Mouse (Mus musculus) forebrain, embryonic 11.5 days (tissue): ENCODE measurements around the gene Hdac9. TPM values are rescaled to one million over a fixed set of nuclear protein-coding genes. Genes with fewer than 3 reads are reported as not detected.

Source experiments
- ATAC-seq: fragments of 200-750 bp; cut with Nextera tagmentation; replicated peaks from 2 replicates; pipeline ENCODE4 v1.8.0; 2017; ENCODE audit warnings: moderate TSS enrichment; ENCODE audit not compliant: low FRiP score
- DNase-seq: peaks from one replicate; pipeline ENCODE4 v3.0.0-alpha.2; 2017; ENCODE audit warnings: low spot score
- H3K27ac ChIP-seq: fragments of 300-500 bp; sonication (generic); 2 replicates; pipeline ENCODE4 v1.5.1; 2014; ENCODE audit warnings: low read depth, low read length
- H3K27me3 ChIP-seq: fragments of 300-500 bp; sonication (generic); 2 replicates; pipeline ENCODE4 v1.6.1; 2014; ENCODE audit warnings: mild to moderate bottlenecking, low read length, mixed read lengths; ENCODE audit not compliant: control insufficient read depth, insufficient read depth
- H3K36me3 ChIP-seq: fragments of 300-500 bp; sonication (generic); 2 replicates; pipeline ENCODE4 v1.6.1; 2014; ENCODE audit warnings: mild to moderate bottlenecking, low read length, moderate library complexity, mixed read lengths; ENCODE audit not compliant: control insufficient read depth, insufficient read depth
- H3K4me1 ChIP-seq: fragments of 300-500 bp; sonication (generic); replicated peaks from 2 replicates; pipeline ENCODE4 v1.6.1; 2014; ENCODE audit warnings: low read length, mixed read lengths; ENCODE audit not compliant: control insufficient read depth, insufficient read depth
- H3K4me2 ChIP-seq: fragments of 300-500 bp; sonication (generic); 2 replicates; pipeline ENCODE4 v1.6.1; 2014; ENCODE audit warnings: low read depth, mild to moderate bottlenecking, low read length, moderate library complexity, mixed read lengths; ENCODE audit not compliant: severe bottlenecking
- H3K4me3 ChIP-seq: fragments of 300-500 bp; sonication (generic); 2 replicates; pipeline ENCODE4 v1.5.1; 2014; ENCODE audit warnings: low read depth, low read length
- H3K9ac ChIP-seq: fragments of 300-500 bp; sonication (generic); 2 replicates; pipeline ENCODE4 v1.6.1; 2014; ENCODE audit warnings: low read length
- H3K9me3 ChIP-seq: fragments of 300-500 bp; sonication (generic); 2 replicates; pipeline ENCODE4 v1.6.1; 2016; ENCODE audit warnings: low read length, mixed read lengths; ENCODE audit not compliant: control insufficient read depth
- WGBS: fragments of 180-500 bp; shearing (Covaris S2); extraction: QIAGEN DNeasy Blood & Tissue Kit; methylation state at CpG from one replicate; pipeline ENCODE4 v1.1.7; 2014; 5-methylcytosine and 5-hydroxymethylcytosine counted together
- polyA plus RNA-seq: library from polyadenylated mRNA; unstranded; fragments of >200 nt; fragmentation: Nextera tagmentation; extraction: Ambion mirVana; gene quantifications from 2 replicates; pipeline ENCODE4 v1.2.1, GENCODE M21; 2014

The Hdac9 gene
- polyA plus RNA-seq, 1 experiment from 2014 or later = 9.6 TPM

DNA sequence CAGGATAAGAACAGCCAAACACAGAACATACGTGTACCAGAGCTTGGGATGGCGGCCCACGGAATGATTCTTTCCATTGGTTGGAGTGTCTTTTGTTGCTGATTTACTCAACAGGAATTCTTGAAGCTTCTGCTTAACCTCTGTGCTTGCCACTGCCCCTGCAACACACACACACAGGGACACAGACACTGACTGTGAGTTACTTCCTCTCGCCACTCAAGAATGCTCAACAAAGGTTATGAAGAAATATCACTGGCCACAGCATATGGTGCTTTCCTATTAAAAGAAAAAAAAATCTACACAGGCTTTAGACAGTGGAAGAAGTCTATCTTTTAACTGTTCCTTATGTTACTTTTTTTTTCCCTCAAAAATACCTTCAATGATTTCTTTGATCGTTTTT is 485.1 kb downstream of the Hdac9 start:
- H3K9me3 ChIP-seq = no peaks in the 10 kb centered on the region
- H3K4me2 ChIP-seq = no peak overlapping the region
- ATAC-seq (no peak), DNase-seq (no peak)
- H3K27me3 ChIP-seq = no peaks in the 10 kb centered on the region
- WGBS = 83% methylated on average over 5 of the region's 5 CpGs
- no peaks in the 10 kb centered on the region for H3K4me1 ChIP-seq
- H3K27ac ChIP-seq = no peak overlapping the region
- no peak overlapping the region for H3K9ac ChIP-seq
- H3K4me3 ChIP-seq = no peak overlapping the region
- no peaks in the 10 kb centered on the region for H3K36me3 ChIP-seq

DNA sequence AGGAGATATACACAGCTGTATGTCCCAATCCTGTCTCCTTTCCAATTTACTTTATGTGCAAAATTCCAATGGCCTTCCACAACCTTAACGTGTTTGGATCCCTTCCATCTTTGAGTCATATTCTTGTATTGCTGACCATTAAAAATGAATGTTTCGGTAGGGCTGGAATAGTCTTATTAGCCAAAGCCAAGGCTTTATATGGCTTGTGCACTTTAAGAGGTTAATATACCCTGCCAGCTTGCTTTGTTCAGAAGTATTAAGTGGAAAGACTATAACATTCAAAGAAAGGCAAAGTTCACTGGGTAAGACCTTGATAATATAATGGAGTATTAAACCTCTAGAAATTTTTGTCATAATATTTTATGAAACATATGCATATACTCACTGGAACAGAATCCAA is 491.4 kb downstream of the Hdac9 start:
- no peaks in the 10 kb centered on the region for H3K4me1 ChIP-seq
- no peaks in the 10 kb centered on the region for H3K9me3 ChIP-seq
- H3K27ac ChIP-seq = no peak overlapping the region
- H3K36me3 ChIP-seq = no peaks in the 10 kb centered on the region
- no peak for ATAC-seq
- no peak overlapping the region for H3K9ac ChIP-seq
- H3K4me2 ChIP-seq = no peak overlapping the region
- 83% methylated on average over 2 of the region's 2 CpGs for WGBS
- H3K4me3 ChIP-seq = no peak overlapping the region
- DNase-seq = no peak
- H3K27me3 ChIP-seq = no peaks in the 10 kb centered on the region

DNA sequence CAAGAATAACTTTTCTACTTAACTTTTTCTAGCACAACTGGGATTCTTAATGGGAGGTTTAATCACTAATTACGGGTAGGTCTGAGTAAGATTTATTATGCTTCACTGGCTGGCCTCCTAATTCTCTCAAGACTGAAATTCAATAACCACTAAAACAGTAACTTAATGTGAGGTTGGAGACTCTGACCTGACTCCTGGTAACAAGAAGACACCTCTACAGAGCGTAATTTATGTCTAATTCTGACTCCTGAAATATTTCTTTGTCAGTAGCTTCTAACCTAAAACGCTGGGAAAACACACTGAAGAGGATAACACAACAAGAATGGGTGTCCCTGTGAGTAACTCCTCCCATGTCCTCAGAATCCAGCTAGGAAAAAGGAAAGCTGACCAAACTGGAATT is 508.8 kb downstream of the Hdac9 start:
- no peaks in the 10 kb centered on the region for H3K9me3 ChIP-seq
- no peak overlapping the region for H3K4me2 ChIP-seq
- no peak overlapping the region for H3K4me3 ChIP-seq
- no peaks in the 10 kb centered on the region for H3K4me1 ChIP-seq
- H3K9ac ChIP-seq = no peak overlapping the region
- no peak overlapping the region for H3K27ac ChIP-seq
- no peaks in the 10 kb centered on the region for H3K27me3 ChIP-seq
- 52% methylated on average over 3 of the region's 3 CpGs for WGBS
- DNase-seq (no peak), ATAC-seq (no peak)
- H3K36me3 ChIP-seq = no peaks in the 10 kb centered on the region

DNA sequence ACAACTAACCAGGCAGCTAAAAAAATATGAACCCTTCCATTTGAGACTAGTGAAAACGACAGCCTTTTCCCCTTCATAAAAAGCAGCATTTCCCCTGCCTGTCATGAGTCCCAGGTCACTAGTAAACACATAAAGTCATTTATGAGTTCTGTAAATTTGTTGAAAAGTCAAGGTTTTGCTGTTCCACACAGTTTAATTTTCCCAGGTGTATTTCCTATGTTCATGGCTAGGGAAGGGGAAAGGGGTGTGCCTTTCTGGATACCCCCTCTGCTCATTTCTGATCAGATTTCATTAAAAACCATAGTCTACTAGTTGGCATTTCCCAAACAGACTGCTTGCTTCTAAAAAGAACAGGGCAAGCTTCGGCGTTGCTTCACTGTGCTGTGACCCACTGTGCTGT is 509.8 kb downstream of the Hdac9 start:
- no peak overlapping the region for H3K27ac ChIP-seq
- H3K9me3 ChIP-seq = no peaks in the 10 kb centered on the region
- H3K36me3 ChIP-seq = no peaks in the 10 kb centered on the region
- H3K27me3 ChIP-seq = no peaks in the 10 kb centered on the region
- no peaks in the 10 kb centered on the region for H3K4me1 ChIP-seq
- WGBS = 87% methylated on average over 3 of the region's 3 CpGs
- no peak overlapping the region for H3K9ac ChIP-seq
- H3K4me2 ChIP-seq = no peak overlapping the region
- no peak overlapping the region for H3K4me3 ChIP-seq
- ATAC-seq (no peak), DNase-seq (no peak)

DNA sequence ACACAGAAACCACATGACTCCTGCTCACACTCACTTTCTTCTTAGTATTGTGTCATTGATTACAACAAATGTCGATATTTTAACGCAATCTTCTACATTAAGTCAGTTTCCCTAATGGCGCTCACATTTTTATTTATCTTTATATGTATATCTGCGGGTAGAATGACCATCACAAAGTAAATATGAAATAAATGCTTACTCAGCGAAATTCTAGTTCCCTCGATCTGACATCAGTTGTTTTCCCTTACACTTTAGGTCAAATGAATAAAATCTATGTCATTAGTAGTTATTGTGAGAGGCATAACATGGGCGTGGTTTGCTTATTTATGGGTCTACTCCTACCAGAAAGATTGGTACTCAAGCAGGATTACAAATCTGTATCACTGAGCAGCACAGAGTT is 514.8 kb downstream of the Hdac9 start:
- Histone ChIP-seq H3K4me2 (no peak overlapping the region), H3K27me3 (no peaks in the 10 kb centered on the region), H3K4me1 (no peaks in the 10 kb centered on the region), H3K9me3 (no peaks in the 10 kb centered on the region), H3K9ac (no peak overlapping the region), H3K36me3 (no peaks in the 10 kb centered on the region), H3K27ac (no peak overlapping the region), H3K4me3 (no peak overlapping the region)
- ATAC-seq (no peak), DNase-seq (no peak)
- 93% methylated on average over 7 of the region's 7 CpGs for WGBS

DNA sequence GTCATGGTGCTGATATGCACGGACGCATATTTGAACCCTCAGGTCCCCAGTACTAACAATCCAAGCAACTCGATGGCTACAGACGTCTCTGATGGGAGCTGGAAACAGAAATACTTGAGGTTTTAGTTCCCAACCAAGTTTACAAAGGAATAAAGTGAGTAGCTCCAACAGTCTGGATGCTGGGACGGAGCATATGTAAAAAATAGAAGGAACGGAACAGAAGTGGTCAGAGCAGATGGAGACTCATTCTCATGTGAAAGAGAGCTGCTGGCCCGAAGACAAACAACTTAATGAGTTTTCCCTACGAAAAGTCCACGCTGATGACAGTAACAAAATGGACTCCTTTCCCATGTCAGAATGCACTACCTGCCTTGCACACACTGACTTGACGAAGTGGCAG is 518.3 kb downstream of the Hdac9 start:
- H3K36me3 ChIP-seq = no peaks in the 10 kb centered on the region
- WGBS = 93% methylated on average over 10 of the region's 10 CpGs
- no peaks in the 10 kb centered on the region for H3K9me3 ChIP-seq
- no peak for ATAC-seq
- H3K4me3 ChIP-seq = no peak overlapping the region
- H3K4me1 ChIP-seq = no peaks in the 10 kb centered on the region
- no peaks in the 10 kb centered on the region for H3K27me3 ChIP-seq
- no peak overlapping the region for H3K4me2 ChIP-seq
- no peak overlapping the region for H3K9ac ChIP-seq
- no peak for DNase-seq
- H3K27ac ChIP-seq = no peak overlapping the region

DNA sequence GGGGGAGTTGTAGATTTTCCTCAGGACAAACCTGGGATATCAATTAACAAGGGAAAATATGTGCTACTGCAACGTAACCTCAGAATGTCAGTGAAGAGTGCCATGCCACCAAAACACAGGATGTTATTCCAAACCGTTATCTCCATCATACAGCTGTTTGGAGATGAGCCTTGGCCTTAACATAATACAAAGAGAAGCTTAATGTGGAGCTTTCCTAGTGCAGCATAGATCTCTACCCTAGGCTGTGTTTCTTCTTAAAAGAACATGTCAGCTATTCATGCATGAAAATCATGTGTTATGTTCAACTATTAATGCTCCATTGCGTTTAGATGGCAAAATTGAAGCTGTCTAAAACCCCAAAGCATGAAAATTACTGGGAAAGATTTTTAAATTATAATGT is 522.6 kb downstream of the Hdac9 start:
- Histone ChIP-seq H3K27me3 (no peaks in the 10 kb centered on the region), H3K27ac (no peak overlapping the region), H3K36me3 (no peaks in the 10 kb centered on the region), H3K4me2 (no peak overlapping the region), H3K4me1 (no peaks in the 10 kb centered on the region), H3K9ac (no peak overlapping the region), H3K4me3 (no peak overlapping the region), H3K9me3 (no peaks in the 10 kb centered on the region)
- ATAC-seq (no peak), DNase-seq (no peak)
- 80% methylated on average over 3 of the region's 3 CpGs for WGBS

DNA sequence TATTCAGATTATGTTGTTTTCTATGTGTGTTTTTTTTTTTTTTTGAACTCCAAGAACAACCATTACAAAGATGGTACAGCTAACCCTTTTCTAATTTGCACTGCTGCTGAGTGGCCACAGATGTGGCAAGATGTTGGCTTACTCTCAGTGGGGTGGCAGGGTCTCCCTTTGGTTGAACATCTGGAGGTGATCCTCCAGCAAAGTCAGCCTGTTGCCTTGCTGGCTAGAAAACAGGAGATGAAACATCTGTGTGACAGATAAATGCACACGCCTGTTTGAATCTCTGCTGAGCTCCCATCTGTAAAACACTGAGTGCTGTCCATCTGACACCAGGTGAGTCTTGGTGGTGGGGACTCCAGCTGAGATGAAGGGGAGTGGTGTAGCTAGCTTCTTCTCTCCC is 537.2 kb downstream of the Hdac9 start:
- no peak for ATAC-seq
- H3K27me3 ChIP-seq = no peaks in the 10 kb centered on the region
- no peaks in the 10 kb centered on the region for H3K36me3 ChIP-seq
- H3K9me3 ChIP-seq = no peaks in the 10 kb centered on the region
- no peaks in the 10 kb centered on the region for H3K4me1 ChIP-seq
- H3K27ac ChIP-seq = no peak overlapping the region
- no peak overlapping the region for H3K4me2 ChIP-seq
- WGBS = 59% methylated on average over 1 of the region's 1 CpGs
- no peak for DNase-seq
- no peak overlapping the region for H3K9ac ChIP-seq
- no peak overlapping the region for H3K4me3 ChIP-seq

DNA sequence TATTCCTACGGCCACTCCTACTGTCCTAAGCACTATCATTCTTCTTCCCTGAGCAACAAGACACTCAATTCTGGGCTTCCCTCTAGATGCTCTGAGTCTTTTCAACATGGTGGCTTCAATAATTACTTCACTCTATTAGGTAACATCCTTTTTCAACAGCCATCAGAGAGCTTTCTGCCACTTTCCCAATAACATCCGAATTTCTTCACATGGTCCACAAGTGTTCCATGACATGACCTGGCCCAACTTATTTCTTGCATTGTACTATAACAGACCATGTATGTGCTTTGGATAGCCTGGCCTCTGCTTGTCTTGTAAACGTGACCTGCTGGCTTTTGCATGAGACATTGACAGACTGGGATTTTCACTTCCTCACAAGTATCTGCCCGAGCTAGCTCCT is 538.3 kb downstream of the Hdac9 start:
- no peak for DNase-seq
- Histone ChIP-seq H3K36me3 (no peaks in the 10 kb centered on the region), H3K4me3 (no peak overlapping the region), H3K9ac (no peak overlapping the region), H3K4me2 (no peak overlapping the region), H3K27ac (no peak overlapping the region), H3K9me3 (no peaks in the 10 kb centered on the region), H3K27me3 (no peaks in the 10 kb centered on the region), H3K4me1 (no peaks in the 10 kb centered on the region)
- 90% methylated on average over 4 of the region's 4 CpGs for WGBS
- ATAC-seq = no peak
